Mouse (Mus musculus) spleen, adult 2 months (tissue): ENCODE data around the gene Foxo1.

Experiments
- CTCF ChIP-seq: fragments of 200-500 bp; IDR thresholded peaks from 2 replicates; pipeline ENCODE4 v1.5.1; 2011; ENCODE audit warnings: mild to moderate bottlenecking, inconsistent platforms; ENCODE audit not compliant: insufficient read depth, insufficient read length, insufficient replicate concordance; ENCODE audit errors: extremely low read depth
- POLR2A ChIP-seq: fragments of 200-500 bp; IDR thresholded peaks from 2 replicates; pipeline ENCODE4 v1.6.1; 2011; ENCODE audit warnings: low read depth, low read length, inconsistent platforms

- no peak for TF ChIP-seq CTCF
- no peak for TF ChIP-seq POLR2A
Measured at GRCm38 (mm10) chr3:52342226-52342625, 74.1 kb downstream of the Foxo1 start.
